Mouse (Mus musculus) stomach, postnatal 0 days (tissue): Measurements from ENCODE around the gene Nudt1.

Experiments
- CTCF ChIP-seq: IDR thresholded peaks from 2 replicates; pipeline ENCODE4 v1.5.1; 2016; ENCODE audit warnings: antibody characterized with exemption, low read depth, mild to moderate bottlenecking, moderate library complexity
- EP300 ChIP-seq: optimal IDR thresholded peaks from 2 replicates; pipeline ENCODE3; 2016; ENCODE audit warnings: antibody characterized with exemption

DNA sequence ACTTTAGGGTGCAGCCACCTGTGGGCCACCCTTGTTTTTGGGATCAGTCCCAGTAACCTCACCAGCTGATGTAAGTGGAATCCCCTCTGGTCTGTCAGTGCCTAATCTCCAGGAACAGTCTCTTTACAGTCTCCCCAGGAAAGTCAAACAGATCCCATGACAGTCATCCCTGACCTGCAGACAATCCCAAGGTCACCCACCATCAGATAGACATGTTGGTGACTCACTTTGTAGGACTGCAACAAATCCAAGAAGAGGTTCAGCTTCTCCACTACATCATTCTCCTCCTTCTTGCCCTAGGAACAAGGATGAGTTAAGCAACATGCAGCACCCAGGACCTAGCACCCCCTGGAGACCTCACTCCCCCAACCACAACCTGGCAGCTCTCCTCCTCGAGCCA, 24.6 kb downstream of the Nudt1 start:
- TF ChIP-seq CTCF (no peak), EP300 (no peak)
